Mouse (Mus musculus): Measurements from ENCODE around the gene Atp10b. TPM values are rescaled to one million over a fixed set of nuclear protein-coding genes. Genes with fewer than 3 reads are reported as not detected.

Gene Atp10b
- polyA plus RNA-seq, 1 experiment from 2014 or later, result 0.11 TPM

Other genes starting within 250 kb of the Atp10b start
- not detected in 2 replicates for gene Gm9972, start 114.1 kb upstream of the Atp10b start, polyA plus RNA-seq (2014; fragmentation: Nextera tagmentation; extraction: Ambion mirVana)

All from midbrain, embryonic 11.5 days (tissue).